Mouse (Mus musculus) liver, postnatal 0 days (tissue): ENCODE measurements around the gene Vmn2r77.

Experiments
- CTCF ChIP-seq: sonication (generic); IDR thresholded peaks from 2 replicates; pipeline ENCODE4 v1.5.1; 2016; ENCODE audit warnings: antibody characterized with exemption, low read depth
- EP300 ChIP-seq: IDR thresholded peaks from 2 replicates; pipeline ENCODE4 v1.6.1; 2016; ENCODE audit warnings: antibody characterized with exemption, low read depth, mild to moderate bottlenecking

GRCm38 (mm10) chr7:86771621-86772020 lies 23.2 kb upstream of the Vmn2r77 start:
- TF ChIP-seq CTCF: no peak
- TF ChIP-seq EP300: no peak
